Mouse (Mus musculus) heart, postnatal 0 days (tissue): ENCODE data around the gene Fmnl2. TPM values are rescaled to one million over a fixed set of nuclear protein-coding genes. Genes with fewer than 3 reads are reported as not detected.

Experiments used
- ATAC-seq: fragments of 200-750 bp; cut with Nextera tagmentation; 2 replicates; pipeline ENCODE4 v1.8.0; 2017; ENCODE audit warnings: low read depth, moderate number of reproducible peaks, moderate library complexity; ENCODE audit not compliant: insufficient read depth
- DNase-seq: peaks from one replicate; pipeline ENCODE4 v3.0.0-alpha.2; 2016; ENCODE audit warnings: low spot score
- H3K27ac ChIP-seq: fragments of 300-500 bp; sonication (generic); 2 replicates; pipeline ENCODE4 v1.5.1; 2014; ENCODE audit warnings: low read depth, mild to moderate bottlenecking
- H3K27me3 ChIP-seq: fragments of 300-500 bp; sonication (generic); 2 replicates; pipeline ENCODE4 v1.6.1; 2014; ENCODE audit warnings: low read length, mixed read lengths; ENCODE audit not compliant: control insufficient read depth, insufficient read depth
- H3K36me3 ChIP-seq: fragments of 300-500 bp; sonication (generic); replicated peaks from 2 replicates; pipeline ENCODE4 v1.6.1; 2014; ENCODE audit warnings: low read length, mixed read lengths; ENCODE audit not compliant: control insufficient read depth, insufficient read depth
- H3K4me1 ChIP-seq: fragments of 300-500 bp; sonication (generic); 2 replicates; pipeline ENCODE4 v1.6.1; 2014; ENCODE audit warnings: antibody characterized with exemption; ENCODE audit not compliant: control insufficient read depth, insufficient read depth
- H3K4me2 ChIP-seq: fragments of 300-500 bp; sonication (generic); 2 replicates; pipeline ENCODE4 v1.6.1; 2014; ENCODE audit warnings: low read depth, mild to moderate bottlenecking, low read length, moderate library complexity
- H3K4me3 ChIP-seq: fragments of 300-500 bp; sonication (generic); 2 replicates; pipeline ENCODE4 v1.5.1; 2014; ENCODE audit warnings: low read depth, low read length
- H3K9ac ChIP-seq: fragments of 300-500 bp; sonication (generic); replicated peaks from 2 replicates; pipeline ENCODE4 v1.6.1; 2014; ENCODE audit warnings: low read depth, low read length, mixed read lengths
- H3K9me3 ChIP-seq: fragments of 300-500 bp; sonication (generic); replicated peaks from 2 replicates; pipeline ENCODE4 v1.6.1; 2016; ENCODE audit warnings: low read length; ENCODE audit not compliant: control insufficient read depth
- CTCF ChIP-seq: IDR thresholded peaks from 2 replicates; pipeline ENCODE4 v1.5.1; 2016; ENCODE audit warnings: antibody characterized with exemption, control low read depth, low read depth
- EP300 ChIP-seq: IDR thresholded peaks from 2 replicates; pipeline ENCODE4 v1.6.1; 2016; ENCODE audit warnings: antibody characterized with exemption, low read depth
- WGBS: fragments of 180-500 bp; shearing (Covaris S2); extraction: QIAGEN DNeasy Blood & Tissue Kit; methylation state at CpG from one replicate; pipeline ENCODE4 v1.1.7; 2014; 5-methylcytosine and 5-hydroxymethylcytosine counted together
- polyA plus RNA-seq: library from polyadenylated mRNA; unstranded; fragments of >200 nt; fragmentation: Nextera tagmentation; extraction: Ambion mirVana; gene quantifications from 2 replicates; pipeline ENCODE4 v1.2.1, GENCODE M21; 2015
- total RNA-seq: library from RNA; depleted of rRNA; stranded (reverse); fragments of >200 nt; gene quantifications from 2 replicates; pipeline ENCODE4 v1.2.3, GENCODE M21; 2014; ENCODE audit warnings: low replicate concordance

Fmnl2 gene
- total and polyA plus RNA-seq, 2 experiments from 2014 or later = 0.77 to 1.6 TPM

GRCm38 (mm10) chr2:53121797-53122196, 264.1 kb downstream of the Fmnl2 start:
- Histone ChIP-seq H3K27ac (no peak overlapping the region), H3K4me1 (no peaks in the 10 kb centered on the region), H3K9me3 (no peaks in the 10 kb centered on the region), H3K4me2 (no peak overlapping the region), H3K36me3 (peaks cover 4% of the 10 kb centered on the region; the same call in 1 of the 2 replicates), H3K27me3 (no peaks in the 10 kb centered on the region), H3K9ac (no peak overlapping the region), H3K4me3 (no peak overlapping the region)
- ATAC-seq (no peak), DNase-seq (peak; percentile 51)
- 68% methylated on average over 5 of the region's 5 CpGs for WGBS
- peak; percentile 65 for TF ChIP-seq CTCF
- no peak for TF ChIP-seq EP300

DNA sequence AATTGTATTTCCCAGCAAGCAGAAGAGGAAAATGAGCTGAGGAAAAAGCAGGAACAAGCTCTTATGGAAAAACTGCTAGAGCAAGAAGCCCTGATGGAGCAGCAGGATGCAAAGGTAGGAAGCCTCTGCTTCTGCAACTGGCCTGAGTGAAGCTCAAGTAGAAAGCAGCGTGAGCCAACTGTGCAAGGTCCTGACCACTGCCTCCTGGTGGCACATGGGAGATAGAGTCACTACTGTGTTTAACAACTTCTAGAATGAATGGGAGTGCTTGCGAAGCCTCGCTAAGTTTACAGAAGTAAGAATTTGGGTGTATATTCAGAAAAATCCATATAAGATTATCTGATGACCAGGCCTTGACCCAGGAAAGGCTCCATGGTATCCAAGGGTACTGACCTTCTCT, 268.3 kb downstream of the Fmnl2 start:
- Histone ChIP-seq H3K4me1 (no peaks in the 10 kb centered on the region), H3K27ac (no peak overlapping the region), H3K9ac (no peak overlapping the region), H3K9me3 (no peaks in the 10 kb centered on the region), H3K27me3 (no peaks in the 10 kb centered on the region), H3K36me3 (peaks cover 11% of the 10 kb centered on the region; the same call in 1 of the 2 replicates), H3K4me3 (no peak overlapping the region), H3K4me2 (no peak overlapping the region)
- WGBS = 84% methylated on average over 3 of the region's 3 CpGs
- TF ChIP-seq CTCF (peak; percentile 37), EP300 (no peak)
- no peak for ATAC-seq
- no peak for DNase-seq

DNA sequence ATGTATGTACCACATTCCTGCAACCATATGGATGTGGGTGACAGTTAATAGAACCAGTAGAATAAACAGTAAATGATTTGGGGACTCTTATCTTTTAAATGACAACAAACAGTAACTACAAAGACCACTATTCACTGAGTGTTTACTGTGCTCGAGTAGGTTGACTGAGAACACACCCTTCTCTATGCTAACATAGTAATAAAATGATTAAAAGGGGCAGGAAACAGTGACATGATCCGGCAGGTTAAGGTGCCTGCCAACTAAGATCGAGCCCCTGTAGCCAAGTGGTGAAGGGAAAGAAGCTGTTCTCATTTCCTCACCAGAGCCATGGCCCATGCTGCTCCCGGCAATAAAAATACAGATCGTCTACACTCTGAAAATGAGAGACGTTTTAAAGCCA, 271.4 kb downstream of the Fmnl2 start:
- H3K4me3 ChIP-seq = no peak overlapping the region
- no peaks in the 10 kb centered on the region for H3K4me1 ChIP-seq
- H3K4me2 ChIP-seq = no peak overlapping the region
- H3K36me3 ChIP-seq = peaks cover 11% of the 10 kb centered on the region; the same call in 1 of the 2 replicates
- no peak for DNase-seq
- no peaks in the 10 kb centered on the region for H3K9me3 ChIP-seq
- WGBS = 70% methylated on average over 6 of the region's 6 CpGs
- H3K27me3 ChIP-seq = no peaks in the 10 kb centered on the region
- no peak overlapping the region for H3K9ac ChIP-seq
- TF ChIP-seq EP300 = no peak
- TF ChIP-seq CTCF = no peak
- H3K27ac ChIP-seq = no peak overlapping the region
- ATAC-seq = no peak

GRCm38 (mm10) chr2:53131567-53131966, 273.9 kb downstream of the Fmnl2 start:
- ATAC-seq (no peak), DNase-seq (no peak)
- Histone ChIP-seq H3K27ac (no peak overlapping the region), H3K4me3 (no peak overlapping the region), H3K9me3 (no peaks in the 10 kb centered on the region), H3K9ac (no peak overlapping the region), H3K4me1 (no peaks in the 10 kb centered on the region), H3K27me3 (no peaks in the 10 kb centered on the region), H3K4me2 (no peak overlapping the region), H3K36me3 (peaks cover 11% of the 10 kb centered on the region)
- TF ChIP-seq CTCF = no peak
- 93% methylated on average over 9 of the region's 9 CpGs for WGBS

DNA sequence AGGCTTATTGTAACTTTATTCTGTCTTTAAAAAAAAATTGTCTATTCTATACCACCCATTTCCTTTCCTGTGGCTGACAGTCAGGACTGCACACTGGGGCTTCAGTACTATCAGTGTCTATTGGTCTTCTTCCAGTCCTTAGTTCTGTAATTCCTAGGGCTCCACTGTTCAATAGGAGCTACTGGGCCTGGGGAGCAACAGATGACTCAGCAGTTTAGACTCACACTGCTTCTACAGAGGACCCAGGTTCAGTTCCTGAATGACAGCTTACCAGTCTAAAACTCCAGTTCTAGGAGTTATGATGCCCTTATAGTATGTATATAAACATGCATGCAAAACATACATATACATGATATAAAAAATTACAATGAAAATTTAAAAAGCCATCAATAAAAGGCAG, 289.2 kb downstream of the Fmnl2 start:
- H3K9ac ChIP-seq = no peak overlapping the region
- DNase-seq (no peak), ATAC-seq (no peak)
- H3K4me1 ChIP-seq = no peaks in the 10 kb centered on the region
- no peaks in the 10 kb centered on the region for H3K27me3 ChIP-seq
- peaks cover 50% of the 10 kb centered on the region for H3K36me3 ChIP-seq
- no peak overlapping the region for H3K4me3 ChIP-seq
- no peaks in the 10 kb centered on the region for H3K9me3 ChIP-seq
- H3K27ac ChIP-seq = no peak overlapping the region
- TF ChIP-seq EP300 (no peak), CTCF (no peak)
- no peak overlapping the region for H3K4me2 ChIP-seq

- no peak for TF ChIP-seq CTCF
- no peak for TF ChIP-seq EP300
- Histone ChIP-seq H3K27me3 (no peaks in the 10 kb centered on the region), H3K4me1 (no peaks in the 10 kb centered on the region), H3K4me3 (no peak overlapping the region), H3K9me3 (no peaks in the 10 kb centered on the region), H3K4me2 (no peak overlapping the region), H3K27ac (no peak overlapping the region), H3K9ac (no peak overlapping the region), H3K36me3 (peaks cover 22% of the 10 kb centered on the region)
- DNase-seq (no peak), ATAC-seq (no peak)
Measured at GRCm38 (mm10) chr2:53173966-53174365, 316.3 kb downstream of the Fmnl2 start.
